Mouse (Mus musculus) macrophage (primary cell): ENCODE data around the gene Slc9a3. TPM values are rescaled to one million over a fixed set of nuclear protein-coding genes. Genes with fewer than 3 reads are reported as not detected.

Source experiments
- H3K27ac ChIP-seq: fragments of 350-480 bp; formaldehyde crosslinking; 2 replicates; pipeline ENCODE4 v1.9.0; 2021
- H3K36me3 ChIP-seq: fragments of 350-480 bp; formaldehyde crosslinking; 2 replicates; pipeline ENCODE4 v1.9.0; 2021; ENCODE audit errors: inconsistent target
- H3K4me3 ChIP-seq: fragments of 350-480 bp; formaldehyde crosslinking; 2 replicates; pipeline ENCODE4 v1.9.0; 2021; ENCODE audit errors: inconsistent target
- H3K79me2 ChIP-seq: fragments of 350-480 bp; formaldehyde crosslinking; 2 replicates; pipeline ENCODE4 v1.9.0; 2021; ENCODE audit errors: inconsistent target
- WGBS: methylation state at CpG from one replicate; pipeline ENCODE4 v1.1.7; 2026; ENCODE audit warnings: inconsistent platforms; ENCODE audit not compliant: missing documents; 5-methylcytosine and 5-hydroxymethylcytosine counted together
- polyA plus RNA-seq: library from polyadenylated mRNA; stranded (reverse); fragments of 250-400 nt; gene quantifications from 3 replicates; pipeline ENCODE4 v1.2.4, GENCODE M21; 2018; ENCODE audit warnings: inconsistent platforms

Gene Slc9a3
- polyA plus RNA-seq, 1 experiment from 2014 or later: not detected

GRCm38 (mm10) chr13:74183011-74183695 lies 61.9 kb downstream of the Slc9a3 start:
- Histone ChIP-seq H3K4me3 (no peak overlapping the region), H3K36me3 (peaks cover 68% of the 10 kb centered on the region), H3K79me2 (no peaks in the 10 kb centered on the region), H3K27ac (no peak overlapping the region)
- WGBS: 97% methylated on average over 5 of the region's 5 CpGs

- 87% methylated on average over 6 of the region's 6 CpGs for WGBS
- H3K4me3 ChIP-seq: no peak overlapping the region
- H3K36me3 ChIP-seq: peaks cover 85% of the 10 kb centered on the region
- H3K79me2 ChIP-seq: peaks cover 6% of the 10 kb centered on the region; the same call in 1 of the 2 replicates
- no peak overlapping the region for H3K27ac ChIP-seq
Observed at GRCm38 (mm10) chr13:74192613-74193012, 71.4 kb downstream of the Slc9a3 start.

GRCm38 (mm10) chr13:74196451-74196850 lies 75.2 kb downstream of the Slc9a3 start:
- WGBS: 57% methylated on average over 3 of the region's 3 CpGs
- peaks cover 67% of the 10 kb centered on the region for H3K36me3 ChIP-seq
- peaks cover 16% of the 10 kb centered on the region; the same call in 1 of the 2 replicates for H3K79me2 ChIP-seq
- no peak overlapping the region for H3K4me3 ChIP-seq
- H3K27ac ChIP-seq: no peak overlapping the region

- Histone ChIP-seq H3K36me3 (peaks cover 20% of the 10 kb centered on the region), H3K79me2 (peaks cover 48% of the 10 kb centered on the region)
- WGBS: under 1% methylated on average over 39 of the region's 39 CpGs
Observed at GRCm38 (mm10) chr13:74208317-74208985, 87.2 kb downstream of the Slc9a3 start, which contains the start of gene Exoc3. Gene Exoc3, minus strand, starts transcription at chr13:74208732.

DNA sequence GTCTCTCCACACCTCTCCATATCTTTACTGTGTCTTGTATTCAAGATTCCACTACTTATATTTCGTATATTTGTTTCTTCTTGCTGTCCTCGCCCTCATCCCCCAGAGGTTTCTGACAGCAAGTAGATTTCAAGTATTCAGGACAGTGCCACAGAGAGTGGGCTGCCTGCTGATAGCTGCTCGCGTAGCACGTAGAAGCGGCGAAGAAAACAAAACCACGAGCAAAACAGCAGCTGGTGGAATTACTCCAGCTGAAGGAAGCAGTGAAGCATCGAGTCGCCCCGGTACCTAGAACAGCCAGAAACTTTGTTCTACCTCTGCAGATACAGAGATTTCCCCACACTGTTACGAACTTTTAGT lies 87.7 kb downstream of the Slc9a3 start:
- H3K79me2 ChIP-seq: peaks cover 42% of the 10 kb centered on the region
- 9% methylated on average over 12 of the region's 12 CpGs for WGBS
- peak overlapping the region; percentile 85 for H3K27ac ChIP-seq
- peaks cover 15% of the 10 kb centered on the region for H3K36me3 ChIP-seq
- H3K4me3 ChIP-seq: peak overlapping the region; percentile 68

More at GRCm38 (mm10) chr13:74208317-74208985, 87.2 kb downstream of the Slc9a3 start, which contains the start of gene Exoc3:
- peak within 1 kb of the TSS; percentile 85 for H3K27ac ChIP-seq
- H3K4me3 ChIP-seq: peak within 1 kb of the TSS; percentile 68

DNA sequence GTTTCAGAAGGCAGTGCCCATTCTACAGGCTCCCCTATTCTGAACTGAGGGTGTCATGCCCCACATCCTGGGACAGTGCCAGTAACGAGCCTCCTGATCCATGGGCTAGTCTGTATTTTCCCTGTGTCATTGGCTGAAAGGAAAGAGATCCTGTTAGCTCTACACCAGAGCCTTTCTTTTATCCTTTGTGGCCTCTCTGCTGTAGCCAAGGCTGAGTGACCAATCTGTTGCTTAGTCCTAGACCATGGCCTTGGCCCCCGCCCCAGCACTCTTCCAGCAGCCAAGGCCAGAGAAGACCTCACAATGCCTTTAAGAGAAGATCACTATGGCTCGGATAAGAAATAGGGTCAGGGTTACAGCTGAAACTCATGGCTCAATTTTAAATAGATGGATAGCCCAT lies 97.2 kb downstream of the Slc9a3 start:
- Histone ChIP-seq H3K4me3 (no peak overlapping the region), H3K36me3 (no peaks in the 10 kb centered on the region; the same call in 1 of the 2 replicates), H3K79me2 (no peaks in the 10 kb centered on the region), H3K27ac (no peak overlapping the region)
- WGBS: 100% methylated on average over 3 of the region's 3 CpGs

Other genes starting within 250 kb of the Slc9a3 start
- 1.2 to 7.1 TPM (median 5.6 TPM) in 3 replicates for gene Trip13, start 183.7 kb upstream of the Slc9a3 start, polyA plus RNA-seq
- gene Brd9, start 183.6 kb upstream of the Slc9a3 start, polyA plus RNA-seq: 17.1 to 28.6 TPM (median 23.0 TPM) in 3 replicates
- gene Zdhhc11, start 157.6 kb upstream of the Slc9a3 start, polyA plus RNA-seq: not detected in 3 replicates
- gene Tppp, start 112.0 kb upstream of the Slc9a3 start, polyA plus RNA-seq: 0.03 to 0.07 TPM in 2 of 3 replicates, not detected in the other
- 1.00 to 3.6 TPM (median 1.8 TPM) in 3 replicates for gene Cep72, start 59.2 kb upstream of the Slc9a3 start, polyA plus RNA-seq
- 40.4 to 47.3 TPM (median 46.4 TPM) in 3 replicates for gene Exoc3, start 87.3 kb downstream of the Slc9a3 start, polyA plus RNA-seq
- gene Ahrr, start 170.9 kb downstream of the Slc9a3 start, polyA plus RNA-seq: 3.9 to 14.0 TPM (median 5.2 TPM) in 3 replicates
- gene Pdcd6, start 196.1 kb downstream of the Slc9a3 start, polyA plus RNA-seq: 71.3 to 129 TPM (median 111 TPM) in 3 replicates
- gene Sdha, start 228.8 kb downstream of the Slc9a3 start, polyA plus RNA-seq: 152 to 201 TPM (median 158 TPM) in 3 replicates
- 30.5 to 37.2 TPM (median 31.6 TPM) in 3 replicates for gene Ccdc127, start 228.9 kb downstream of the Slc9a3 start, polyA plus RNA-seq
- 1.4 to 24.9 TPM (median 11.7 TPM) in 3 replicates for gene Lrrc14b, start 242.5 kb downstream of the Slc9a3 start, polyA plus RNA-seq